Mouse (Mus musculus) midbrain, postnatal 0 days (tissue): ENCODE measurements around the gene Klhl3. TPM values are rescaled to one million over a fixed set of nuclear protein-coding genes. Genes with fewer than 3 reads are reported as not detected.
A peak's percentile ranks its signal among the peaks of the same experiment; 100 is the strongest.

Experiments
- ATAC-seq: fragments of 200-750 bp; cut with Nextera tagmentation; 2 replicates; pipeline ENCODE4 v1.8.0; 2017; ENCODE audit warnings: moderate number of reproducible peaks, mild to moderate bottlenecking, moderate TSS enrichment, moderate library complexity; ENCODE audit not compliant: low FRiP score
- DNase-seq: peaks from one replicate; pipeline ENCODE4 v3.0.0-alpha.2; 2015; ENCODE audit warnings: low spot score
- H3K27ac ChIP-seq: fragments of 300-500 bp; sonication (generic); 2 replicates; pipeline ENCODE4 v1.5.1; 2014; ENCODE audit warnings: low read depth, mild to moderate bottlenecking, low read length, mixed read lengths
- H3K27me3 ChIP-seq: fragments of 300-500 bp; sonication (generic); 2 replicates; pipeline ENCODE4 v1.6.1; 2014; ENCODE audit warnings: low read length, control low read depth, mixed read lengths; ENCODE audit not compliant: insufficient read depth
- H3K36me3 ChIP-seq: fragments of 300-500 bp; sonication (generic); 2 replicates; pipeline ENCODE4 v1.6.1; 2014; ENCODE audit warnings: low read length, control low read depth, mixed read lengths; ENCODE audit not compliant: insufficient read depth
- H3K4me1 ChIP-seq: fragments of 300-500 bp; sonication (generic); 2 replicates; pipeline ENCODE4 v1.6.1; 2014; ENCODE audit warnings: mild to moderate bottlenecking, control low read depth, antibody characterized with exemption, low read length, mixed read lengths; ENCODE audit not compliant: insufficient read depth
- H3K4me2 ChIP-seq: fragments of 300-500 bp; sonication (generic); 2 replicates; pipeline ENCODE4 v1.6.1; 2014; ENCODE audit warnings: low read depth, mild to moderate bottlenecking, low read length, mixed read lengths; ENCODE audit not compliant: poor library complexity, severe bottlenecking
- H3K4me3 ChIP-seq: fragments of 300-500 bp; sonication (generic); 2 replicates; pipeline ENCODE4 v1.5.1; 2014; ENCODE audit warnings: low read depth, mild to moderate bottlenecking, low read length, moderate library complexity
- H3K9ac ChIP-seq: fragments of 300-500 bp; sonication (generic); replicated peaks from 2 replicates; pipeline ENCODE4 v1.6.1; 2014; ENCODE audit warnings: mild to moderate bottlenecking, low read length, moderate library complexity, mixed read lengths; ENCODE audit not compliant: poor library complexity, severe bottlenecking
- H3K9me3 ChIP-seq: fragments of 300-500 bp; sonication (generic); 2 replicates; pipeline ENCODE4 v1.6.1; 2016; ENCODE audit warnings: low read length, control low read depth
- CTCF ChIP-seq: IDR thresholded peaks from 2 replicates; pipeline ENCODE4 v1.5.1; 2016; ENCODE audit warnings: antibody characterized with exemption, mild to moderate bottlenecking
- WGBS: fragments of 180-500 bp; shearing (Covaris S2); extraction: QIAGEN DNeasy Blood & Tissue Kit; methylation state at CpG from one replicate; pipeline ENCODE4 v1.1.7; 2014; 5-methylcytosine and 5-hydroxymethylcytosine counted together
- polyA plus RNA-seq: library from polyadenylated mRNA; unstranded; fragments of >200 nt; fragmentation: Nextera tagmentation; extraction: Ambion mirVana; gene quantifications from 2 replicates; pipeline ENCODE4 v1.2.1, GENCODE M21; 2015
- total RNA-seq: library from RNA; depleted of rRNA; stranded (reverse); fragments of >200 nt; gene quantifications from 2 replicates; pipeline ENCODE4 v1.2.3, GENCODE M21; 2014

Gene Klhl3
- total and polyA plus RNA-seq, 2 experiments from 2014 or later: 11.2 to 13.4 TPM

- TF ChIP-seq CTCF: peak; percentile 27; the same call in 1 of the 2 replicates
- Histone ChIP-seq H3K27me3 (no peaks in the 10 kb centered on the region), H3K4me1 (no peaks in the 10 kb centered on the region), H3K9me3 (no peaks in the 10 kb centered on the region), H3K4me3 (no peak overlapping the region), H3K9ac (no peak overlapping the region), H3K4me2 (no peak overlapping the region), H3K27ac (no peak overlapping the region), H3K36me3 (no peaks in the 10 kb centered on the region)
- WGBS: 71% methylated on average over 8 of the region's 8 CpGs
- ATAC-seq (peak; percentile 23; the same call in 1 of the 2 replicates), DNase-seq (no peak)
Measured at GRCm38 (mm10) chr13:57984163-57984562, 129.2 kb downstream of the Klhl3 start.

- 56% methylated on average over 12 of the region's 12 CpGs for WGBS
- ATAC-seq: no peak
Measured at GRCm38 (mm10) chr13:57983330-57983729, 130.1 kb downstream of the Klhl3 start.

GRCm38 (mm10) chr13:57982904-57983303 is 130.5 kb downstream of the Klhl3 start:
- no peaks in the 10 kb centered on the region for H3K9me3 ChIP-seq
- no peak for ATAC-seq
- no peak overlapping the region for H3K4me3 ChIP-seq
- no peak overlapping the region for H3K4me2 ChIP-seq
- no peak overlapping the region for H3K9ac ChIP-seq
- H3K4me1 ChIP-seq: no peaks in the 10 kb centered on the region
- no peak for TF ChIP-seq CTCF
- no peak for DNase-seq
- H3K36me3 ChIP-seq: no peaks in the 10 kb centered on the region
- no peak overlapping the region for H3K27ac ChIP-seq
- H3K27me3 ChIP-seq: no peaks in the 10 kb centered on the region
- 63% methylated on average over 10 of the region's 11 CpGs for WGBS

More at GRCm38 (mm10) chr13:57983330-57983729, 130.1 kb downstream of the Klhl3 start:
- H3K4me3 ChIP-seq: no peak overlapping the region
- DNase-seq: peak; percentile 84
- H3K9ac ChIP-seq: no peak overlapping the region
- H3K36me3 ChIP-seq: no peaks in the 10 kb centered on the region
- no peaks in the 10 kb centered on the region for H3K27me3 ChIP-seq
- H3K9me3 ChIP-seq: no peaks in the 10 kb centered on the region
- no peak for TF ChIP-seq CTCF
- H3K27ac ChIP-seq: no peak overlapping the region
- no peaks in the 10 kb centered on the region for H3K4me1 ChIP-seq
- H3K4me2 ChIP-seq: no peak overlapping the region

GRCm38 (mm10) chr13:57980679-57981078 is 132.7 kb downstream of the Klhl3 start:
- H3K4me1 ChIP-seq: no peaks in the 10 kb centered on the region
- no peak overlapping the region for H3K9ac ChIP-seq
- WGBS: 51% methylated on average over 9 of the region's 9 CpGs
- no peak overlapping the region for H3K27ac ChIP-seq
- no peaks in the 10 kb centered on the region; the same call in 1 of the 2 replicates for H3K9me3 ChIP-seq
- H3K36me3 ChIP-seq: no peaks in the 10 kb centered on the region
- H3K4me2 ChIP-seq: no peak overlapping the region
- no peak for ATAC-seq
- no peaks in the 10 kb centered on the region for H3K27me3 ChIP-seq
- TF ChIP-seq CTCF: no peak
- no peak overlapping the region for H3K4me3 ChIP-seq
- no peak for DNase-seq

- no peak overlapping the region for H3K9ac ChIP-seq
- no peak for TF ChIP-seq CTCF
- WGBS: 36% methylated on average over 2 of the region's 2 CpGs
Measured at GRCm38 (mm10) chr13:57980071-57980470, 133.3 kb downstream of the Klhl3 start.

GRCm38 (mm10) chr13:57978931-57979330 is 134.5 kb downstream of the Klhl3 start:
- H3K9ac ChIP-seq: no peak overlapping the region
- H3K4me3 ChIP-seq: no peak overlapping the region
- no peak for ATAC-seq
- no peak overlapping the region for H3K4me2 ChIP-seq
- H3K9me3 ChIP-seq: no peaks in the 10 kb centered on the region; the same call in 1 of the 2 replicates
- DNase-seq: no peak
- H3K4me1 ChIP-seq: no peaks in the 10 kb centered on the region
- H3K36me3 ChIP-seq: no peaks in the 10 kb centered on the region
- TF ChIP-seq CTCF: no peak
- 22% methylated on average over 9 of the region's 9 CpGs for WGBS
- no peaks in the 10 kb centered on the region for H3K27me3 ChIP-seq
- no peak overlapping the region for H3K27ac ChIP-seq

More at GRCm38 (mm10) chr13:57980071-57980470, 133.3 kb downstream of the Klhl3 start:
- H3K4me3 ChIP-seq: no peak overlapping the region
- no peaks in the 10 kb centered on the region for H3K36me3 ChIP-seq
- no peak overlapping the region for H3K4me2 ChIP-seq
- H3K4me1 ChIP-seq: no peaks in the 10 kb centered on the region
- DNase-seq (no peak), ATAC-seq (no peak)
- no peaks in the 10 kb centered on the region for H3K27me3 ChIP-seq
- no peaks in the 10 kb centered on the region; the same call in 1 of the 2 replicates for H3K9me3 ChIP-seq
- H3K27ac ChIP-seq: no peak overlapping the region
